Comparison of ENCODE assay signal across 25 mouse cellular contexts in genomic region chr15:102049871-102050270, GRCm38 (mm10). TPM values are rescaled to one million over a fixed set of nuclear protein-coding genes. Genes with fewer than 3 reads are reported as not detected.
A peak's percentile ranks its signal among the peaks of the same experiment; 100 is the strongest.
DNase-seq lines count a peak whose midpoint lies in the region; ATAC-seq lines count a peak whose summit lies in the region.
"Had no signal": no experiment of that assay in that cellular context is flagged by ENCODE, and none has a peak within 500 bp of the region (broad histone marks: within the 10 kb centered on the region; RNA-seq: fewer than 3 reads in every experiment).

No protein-coding gene starts in this region.

- no peaks in the 10 kb centered on the region for H3K36me3 ChIP-seq in embryonic facial prominence, embryonic 14.5 days (ENCODE audit: control insufficient read depth, insufficient read depth, low read length)
- H3K36me3 ChIP-seq in embryonic facial prominence, embryonic 10.5 days (replicated peaks): no peaks in the 10 kb centered on the region
- H3K36me3 ChIP-seq: G1E had no signal

- no peaks in the 10 kb centered on the region for H3K27me3 ChIP-seq in embryonic facial prominence, embryonic 14.5 days (replicated peaks; ENCODE audit: control insufficient read depth, insufficient read depth, low read length)
- no peaks in the 10 kb centered on the region; the same call in 1 of the 2 replicates for H3K27me3 ChIP-seq in embryonic facial prominence, embryonic 10.5 days (replicated peaks; ENCODE audit: low read depth, poor library complexity, severe bottlenecking)
- H3K27me3 ChIP-seq: Patski had no signal

- no peak overlapping the region for H3K27ac ChIP-seq in embryonic facial prominence, embryonic 14.5 days (replicated peaks; ENCODE audit: low read depth, low read length)
- no peak overlapping the region for H3K27ac ChIP-seq in embryonic facial prominence, embryonic 10.5 days (replicated peaks)

- no peak overlapping the region for H3K4me2 ChIP-seq in embryonic facial prominence, embryonic 14.5 days (ENCODE audit: low read depth, low read length)

- H3K9me3 ChIP-seq in embryonic facial prominence, embryonic 14.5 days (ENCODE audit: control insufficient read depth, low read length): no peaks in the 10 kb centered on the region
- no peaks in the 10 kb centered on the region for H3K9me3 ChIP-seq in embryonic facial prominence, embryonic 10.5 days
- H3K9me3 ChIP-seq: G1E had no signal

- no peak for ATAC-seq in embryonic facial prominence, embryonic 14.5 days (ENCODE audit: low read depth)
- ATAC-seq: activated CD4-positive, CD25-positive, alpha-beta regulatory T cell, adult 4 months; CD4-positive, CD25-positive, alpha-beta regulatory T cell, adult 4 months; Patski had no signal

- H3K9ac ChIP-seq in embryonic facial prominence, embryonic 14.5 days (ENCODE audit: low read depth, low read length): no peak overlapping the region

- H3K4me1 ChIP-seq in embryonic facial prominence, embryonic 14.5 days (ENCODE audit: control insufficient read depth, insufficient read depth, low read length): no peaks in the 10 kb centered on the region
- peaks cover 13% of the 10 kb centered on the region for H3K4me1 ChIP-seq in embryonic facial prominence, embryonic 10.5 days

- peak; percentile 50 for DNase-seq in embryonic facial prominence, embryonic 14.5 days (ENCODE audit: low spot score)
- DNase-seq in embryonic facial prominence, embryonic 10.5 days (ENCODE audit: low spot score): no peak
- peak; percentile 49 for DNase-seq in 3T3-L1 (ENCODE audit: low read depth, low spot score)
- DNase-seq in NIH3T3 (ENCODE audit: low read depth): peak; percentile 82
- peak; percentile 89 for DNase-seq in adipocyte (ENCODE audit: low spot score)
- no peak for DNase-seq in kidney, postnatal 4 days
- no peak for DNase-seq in lung, adult 18-20 months
- DNase-seq in layer of hippocampus, adult 18-20 months (ENCODE audit: low spot score in 2 of 2): no peak
- DNase-seq: adrenal gland, adult 2 months; adrenal gland, adult 8-10 months; adrenal gland, postnatal 10 days; adrenal gland, postnatal 14 days; adrenal gland, postnatal 25 days; adrenal gland, postnatal 36 days; B cell, adult 2 months; cerebellum, adult 11 months; cerebellum, adult 11-12 months; cerebellum, adult 18-20 months; cerebellum, adult 2 months; cerebellum, adult 8-10 months had no signal

- no peak overlapping the region for H3K4me3 ChIP-seq in embryonic facial prominence, embryonic 14.5 days (ENCODE audit: low read depth, low read length)
- H3K4me3 ChIP-seq in embryonic facial prominence, embryonic 10.5 days: no peak overlapping the region

RNA-seq across cellular contexts. Expression of gene Krt18, which starts 21.9 kb away (rescaled TPM):
- polyA plus RNA-seq in embryonic facial prominence, embryonic 14.5 days (2014; fragmentation: Nextera tagmentation; extraction: Ambion mirVana): 61.0 and 70.0 TPM in 2 replicates
- polyA plus RNA-seq in embryonic facial prominence, embryonic 10.5 days (2016; fragmentation: Nextera tagmentation; extraction: Ambion mirVana): 95.2 and 101 TPM in 2 replicates
- under 1 TPM; 0.23 to 0.64 TPM for total RNA-seq in layer of hippocampus, adult 18-20 months (2021)
- total RNA-seq: G1E had no signal
- polyA plus RNA-seq: activated CD4-positive, CD25-positive, alpha-beta regulatory T cell, adult 4 months; G1E had no signal

RNA-seq across cellular contexts. Expression of gene Eif4b, which starts 23.7 kb away (rescaled TPM):
- 123 and 141 TPM in 2 replicates for polyA plus RNA-seq in embryonic facial prominence, embryonic 14.5 days (2014; fragmentation: Nextera tagmentation; extraction: Ambion mirVana)
- 133 and 136 TPM in 2 replicates for polyA plus RNA-seq in embryonic facial prominence, embryonic 10.5 days (2016; fragmentation: Nextera tagmentation; extraction: Ambion mirVana)
- total RNA-seq in layer of hippocampus, adult 18-20 months (2021): 100 to 1,000 TPM; 197 to 203 TPM

RNA-seq across cellular contexts. Expression of gene Krt8, which starts 45.6 kb away (rescaled TPM):
- polyA plus RNA-seq in embryonic facial prominence, embryonic 14.5 days (2014; fragmentation: Nextera tagmentation; extraction: Ambion mirVana): 69.1 and 105 TPM in 2 replicates
- polyA plus RNA-seq in embryonic facial prominence, embryonic 10.5 days (2016; fragmentation: Nextera tagmentation; extraction: Ambion mirVana): 86.3 and 91.9 TPM in 2 replicates
- total RNA-seq in layer of hippocampus, adult 18-20 months (2021): not detected
- total RNA-seq: CH12.LX, G1E had no signal
- polyA plus RNA-seq: activated CD4-positive, CD25-positive, alpha-beta regulatory T cell, adult 4 months; G1E had no signal

RNA-seq across cellular contexts. Expression of gene Tns2, which starts 50.3 kb away (rescaled TPM):
- polyA plus RNA-seq in embryonic facial prominence, embryonic 14.5 days (2014; fragmentation: Nextera tagmentation; extraction: Ambion mirVana): 45.9 and 56.4 TPM in 2 replicates
- polyA plus RNA-seq in embryonic facial prominence, embryonic 10.5 days (2016; fragmentation: Nextera tagmentation; extraction: Ambion mirVana): 12.3 and 14.9 TPM in 2 replicates
- 10 to 100 TPM; 13.8 to 18.2 TPM for total RNA-seq in layer of hippocampus, adult 18-20 months (2021)

Comparison
In these comparisons a context has a peak if more than half of its experiments do, and no peak if none do; other contexts are left out.
1. DNase-seq: peak in embryonic facial prominence, embryonic 14.5 days (single experiment), 3T3-L1 (single experiment), NIH3T3 (single experiment) and adipocyte (single experiment); none in embryonic facial prominence, embryonic 10.5 days (single experiment), kidney, postnatal 4 days (0 of 2), lung, adult 18-20 months (0 of 2) and layer of hippocampus, adult 18-20 months (0 of 2).